Mouse (Mus musculus): ENCODE results near the gene Vamp1. TPM values are rescaled to one million over a fixed set of nuclear protein-coding genes. Genes with fewer than 3 reads are reported as not detected.

Gene Vamp1
- polyA plus RNA-seq, 1 experiment from 2014 or later: 3.1 TPM

GRCm38 (mm10) chr6:125236341-125236740, 21.0 kb downstream of the Vamp1 start:
- no peak overlapping the region for H3K27ac ChIP-seq (replicated peaks)
- 62% methylated on average over 6 of the region's 6 CpGs for WGBS
- no peak for DNase-seq (ENCODE audit: low spot score)
- H3K36me3 ChIP-seq (replicated peaks): no peaks in the 10 kb centered on the region
- H3K9me3 ChIP-seq: no peaks in the 10 kb centered on the region
- no peaks in the 10 kb centered on the region for H3K27me3 ChIP-seq (replicated peaks; ENCODE audit: low read depth, poor library complexity, severe bottlenecking)
- peaks cover 32% of the 10 kb centered on the region for H3K4me1 ChIP-seq
- no peak overlapping the region for H3K4me3 ChIP-seq

- 32% methylated on average over 6 of the region's 6 CpGs for WGBS
- no peak for DNase-seq (ENCODE audit: low spot score)
- Histone ChIP-seq H3K4me3 (no peak within 1 kb of the TSS), H3K27me3 (replicated peaks; ENCODE audit: low read depth, poor library complexity, severe bottlenecking) (no peaks in the 10 kb centered on the region), H3K4me1 (peaks cover 28% of the 10 kb centered on the region), H3K9me3 (no peaks in the 10 kb centered on the region), H3K27ac (replicated peaks) (no peak within 1 kb of the TSS), H3K36me3 (replicated peaks) (no peaks in the 10 kb centered on the region)
Measured at GRCm38 (mm10) chr6:125236782-125237181, 21.4 kb downstream of the Vamp1 start, which contains the start of gene Cd27. Gene Cd27, minus strand, starts transcription at chr6:125237010.

DNA sequence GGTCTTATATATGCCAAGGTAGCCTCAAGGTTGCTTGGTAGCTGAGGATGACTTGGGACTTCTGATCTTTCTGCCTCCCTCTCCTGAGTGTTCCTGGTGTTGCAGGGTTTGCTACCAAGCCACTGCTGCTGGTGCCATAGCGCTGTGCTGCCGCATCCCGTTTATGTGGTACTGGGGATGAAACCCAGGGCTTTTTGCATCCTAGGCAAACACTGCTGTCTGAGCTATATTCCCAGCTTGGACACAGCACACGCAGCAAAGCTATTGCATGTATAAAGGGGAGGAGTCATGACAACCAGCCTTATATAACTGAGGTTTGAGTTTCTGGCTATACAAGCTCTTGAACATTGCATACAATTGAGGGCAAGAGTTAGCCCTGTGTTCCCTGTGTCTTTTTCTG, 22.1 kb downstream of the Vamp1 start:
- Histone ChIP-seq H3K27ac (replicated peaks) (no peak overlapping the region), H3K27me3 (replicated peaks; ENCODE audit: low read depth, poor library complexity, severe bottlenecking) (no peaks in the 10 kb centered on the region), H3K4me1 (peaks cover 23% of the 10 kb centered on the region), H3K9me3 (no peaks in the 10 kb centered on the region), H3K36me3 (replicated peaks) (no peaks in the 10 kb centered on the region), H3K4me3 (no peak overlapping the region)
- 89% methylated on average over 4 of the region's 4 CpGs for WGBS
- no peak for DNase-seq (ENCODE audit: low spot score)

- whole genome bisulfite sequencing: 82% methylated on average over 6 of the region's 6 CpGs
- Histone ChIP-seq H3K36me3 (replicated peaks) (no peaks in the 10 kb centered on the region), H3K27ac (replicated peaks) (no peak overlapping the region), H3K4me1 (peaks cover 18% of the 10 kb centered on the region), H3K4me3 (no peak overlapping the region), H3K9me3 (no peaks in the 10 kb centered on the region), H3K27me3 (replicated peaks; ENCODE audit: low read depth, poor library complexity, severe bottlenecking) (no peaks in the 10 kb centered on the region)
- no peak for DNase-seq (ENCODE audit: low spot score)
Measured at GRCm38 (mm10) chr6:125238396-125238795, 23.0 kb downstream of the Vamp1 start.

- Histone ChIP-seq H3K9me3 (no peaks in the 10 kb centered on the region), H3K4me1 (peaks cover 15% of the 10 kb centered on the region), H3K27me3 (replicated peaks; ENCODE audit: low read depth, poor library complexity, severe bottlenecking) (no peaks in the 10 kb centered on the region), H3K36me3 (replicated peaks) (no peaks in the 10 kb centered on the region), H3K4me3 (no peak overlapping the region), H3K27ac (replicated peaks) (no peak overlapping the region)
- no peak for DNase-seq (ENCODE audit: low spot score)
- WGBS: 91% methylated on average over 5 of the region's 5 CpGs
Measured at GRCm38 (mm10) chr6:125239547-125239946, 24.2 kb downstream of the Vamp1 start.

DNA sequence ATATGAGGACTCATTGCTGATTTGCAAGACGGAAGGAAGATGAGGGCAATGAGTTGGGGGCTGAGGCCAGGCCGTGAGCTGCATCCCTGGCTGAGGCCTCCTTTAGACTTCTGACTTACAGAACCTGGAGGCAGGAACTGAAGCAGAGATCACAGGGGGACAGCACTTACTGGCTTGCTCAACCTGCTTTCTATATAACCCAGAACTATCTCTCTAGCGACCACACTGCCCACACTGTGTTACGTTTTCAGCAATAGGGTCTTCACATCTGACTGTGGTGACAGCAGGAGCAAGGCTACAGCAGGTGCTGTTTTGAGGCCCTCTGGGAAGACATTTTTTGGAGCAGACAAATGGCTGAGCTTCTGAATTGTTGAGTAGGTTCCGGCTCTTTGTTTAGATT, 25.3 kb downstream of the Vamp1 start:
- Histone ChIP-seq H3K4me3 (no peak overlapping the region), H3K9me3 (no peaks in the 10 kb centered on the region), H3K36me3 (replicated peaks) (no peaks in the 10 kb centered on the region), H3K27ac (replicated peaks) (no peak overlapping the region), H3K27me3 (replicated peaks; ENCODE audit: low read depth, poor library complexity, severe bottlenecking) (no peaks in the 10 kb centered on the region), H3K4me1 (peaks cover 14% of the 10 kb centered on the region)
- WGBS: 90% methylated on average over 5 of the region's 5 CpGs
- DNase-seq (ENCODE audit: low spot score): no peak

GRCm38 (mm10) chr6:125241566-125241965, 26.2 kb downstream of the Vamp1 start:
- H3K9me3 ChIP-seq: no peaks in the 10 kb centered on the region
- H3K4me3 ChIP-seq: no peak overlapping the region
- H3K4me1 ChIP-seq: peaks cover 10% of the 10 kb centered on the region
- DNase-seq (ENCODE audit: low spot score): no peak
- no peak overlapping the region for H3K27ac ChIP-seq (replicated peaks)
- 88% methylated on average over 8 of the region's 8 CpGs for WGBS
- no peaks in the 10 kb centered on the region for H3K27me3 ChIP-seq (replicated peaks; ENCODE audit: low read depth, poor library complexity, severe bottlenecking)
- no peaks in the 10 kb centered on the region for H3K36me3 ChIP-seq (replicated peaks)

DNA sequence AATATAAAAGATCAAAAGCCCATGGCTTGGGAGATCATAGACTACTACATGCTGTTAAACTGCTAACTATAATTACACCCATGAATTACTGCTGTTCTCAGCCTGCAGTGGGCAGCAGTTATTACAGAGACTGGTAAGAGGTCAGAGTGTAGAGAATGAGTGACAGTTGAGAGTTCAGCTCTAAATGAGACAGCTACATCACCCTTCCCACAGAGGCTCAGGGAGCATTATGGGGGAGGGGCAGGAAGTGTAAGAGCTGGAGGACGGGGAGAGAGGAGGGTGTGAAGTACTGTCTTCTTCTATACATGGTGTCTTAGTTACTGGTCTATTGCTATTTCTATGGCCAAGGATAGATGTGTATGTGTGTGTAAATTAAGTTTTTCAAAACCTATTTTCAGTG, 29.2 kb downstream of the Vamp1 start:
- Histone ChIP-seq H3K27ac (replicated peaks) (no peak overlapping the region), H3K9me3 (no peaks in the 10 kb centered on the region), H3K36me3 (replicated peaks) (no peaks in the 10 kb centered on the region), H3K27me3 (replicated peaks; ENCODE audit: low read depth, poor library complexity, severe bottlenecking) (no peaks in the 10 kb centered on the region), H3K4me3 (no peak overlapping the region), H3K4me1 (peaks cover 5% of the 10 kb centered on the region; the same call in 1 of the 2 replicates)
- WGBS: 30% methylated on average over 1 of the region's 1 CpGs
- no peak for DNase-seq (ENCODE audit: low spot score)

DNA sequence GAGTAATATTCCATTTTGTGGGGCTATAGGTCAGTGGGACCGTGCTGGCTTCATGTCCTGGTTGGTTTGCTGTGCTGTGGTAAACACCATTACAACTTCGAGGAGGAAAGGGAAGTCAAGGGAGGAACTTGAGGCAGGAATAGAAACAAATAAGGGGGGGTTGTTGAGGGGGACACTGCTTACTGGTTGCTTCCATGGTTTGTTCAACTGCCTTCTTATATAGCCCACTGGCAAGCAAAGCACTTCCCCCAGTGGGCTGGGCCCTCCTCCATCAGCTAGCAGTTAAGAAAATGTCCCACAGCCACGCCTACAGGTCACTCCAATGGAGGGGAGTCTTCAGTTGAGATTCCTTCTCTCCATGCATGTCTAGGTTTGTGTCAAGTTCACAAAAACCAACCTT, 36.9 kb downstream of the Vamp1 start:
- no peak overlapping the region for H3K4me3 ChIP-seq
- H3K27ac ChIP-seq (replicated peaks): no peak overlapping the region
- H3K4me1 ChIP-seq: peaks cover 5% of the 10 kb centered on the region
- no peaks in the 10 kb centered on the region for H3K27me3 ChIP-seq (replicated peaks; ENCODE audit: low read depth, poor library complexity, severe bottlenecking)
- no peak for DNase-seq (ENCODE audit: low spot score)
- no peaks in the 10 kb centered on the region for H3K9me3 ChIP-seq
- no peaks in the 10 kb centered on the region for H3K36me3 ChIP-seq (replicated peaks)
- WGBS: 88% methylated on average over 3 of the region's 3 CpGs

DNA sequence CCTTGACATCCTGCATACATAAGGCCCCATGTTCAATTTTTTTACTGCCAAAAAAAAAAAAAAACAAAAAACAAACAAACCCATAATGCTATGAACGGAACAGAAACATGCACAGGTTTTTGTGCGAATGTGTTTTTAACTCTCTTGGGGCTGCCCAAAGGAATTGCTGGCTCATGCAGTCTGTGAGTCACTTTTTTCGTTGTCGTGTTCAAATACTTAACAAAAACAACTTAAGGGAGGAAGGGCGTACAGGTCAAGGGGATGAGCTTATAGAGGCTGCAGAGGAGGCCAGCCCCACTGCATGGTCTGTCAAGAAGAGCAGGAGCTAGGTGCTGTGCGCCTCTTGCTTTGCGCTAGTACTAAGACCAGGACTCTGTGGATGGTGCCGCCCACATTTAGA, 37.4 kb downstream of the Vamp1 start:
- no peaks in the 10 kb centered on the region for H3K36me3 ChIP-seq (replicated peaks)
- DNase-seq (ENCODE audit: low spot score): no peak
- H3K4me1 ChIP-seq: peaks cover 7% of the 10 kb centered on the region
- no peaks in the 10 kb centered on the region for H3K27me3 ChIP-seq (replicated peaks; ENCODE audit: low read depth, poor library complexity, severe bottlenecking)
- H3K4me3 ChIP-seq: no peak overlapping the region
- H3K27ac ChIP-seq (replicated peaks): no peak overlapping the region
- 93% methylated on average over 8 of the region's 8 CpGs for whole genome bisulfite sequencing
- H3K9me3 ChIP-seq: no peaks in the 10 kb centered on the region

- WGBS: 82% methylated on average over 14 of the region's 14 CpGs
- DNase-seq (ENCODE audit: low spot score): no peak
- Histone ChIP-seq H3K27me3 (replicated peaks; ENCODE audit: low read depth, poor library complexity, severe bottlenecking) (no peaks in the 10 kb centered on the region), H3K9me3 (no peaks in the 10 kb centered on the region), H3K4me3 (no peak overlapping the region), H3K4me1 (peaks cover 17% of the 10 kb centered on the region), H3K27ac (replicated peaks) (no peak overlapping the region), H3K36me3 (replicated peaks) (no peaks in the 10 kb centered on the region)
Measured at GRCm38 (mm10) chr6:125253863-125254715, 38.7 kb downstream of the Vamp1 start.

- no peak overlapping the region for H3K27ac ChIP-seq (replicated peaks)
- H3K4me3 ChIP-seq: no peak overlapping the region
- DNase-seq (ENCODE audit: low spot score): no peak
- no peaks in the 10 kb centered on the region for H3K9me3 ChIP-seq
- WGBS: 87% methylated on average over 7 of the region's 7 CpGs
- no peaks in the 10 kb centered on the region for H3K27me3 ChIP-seq (replicated peaks; ENCODE audit: low read depth, poor library complexity, severe bottlenecking)
- peaks cover 17% of the 10 kb centered on the region for H3K4me1 ChIP-seq
- H3K36me3 ChIP-seq (replicated peaks): no peaks in the 10 kb centered on the region
Measured at GRCm38 (mm10) chr6:125255516-125256044, 40.2 kb downstream of the Vamp1 start.

Data from embryonic facial prominence, embryonic 10.5 days (tissue).